Comparison of ENCODE assay signal across 8 mouse cellular contexts in genomic region chr11:106999949-107000513, GRCm38 (mm10). TPM values are rescaled to one million over a fixed set of nuclear protein-coding genes. Genes with fewer than 3 reads are reported as not detected.
DNase-seq lines count a peak whose midpoint lies in the region; ATAC-seq lines count a peak whose summit lies in the region.

No protein-coding gene starts in this region.

- WGBS in heart, embryonic 15.5 days = 82% methylated on average over 9 of the region's 9 CpGs
- WGBS in hindbrain, embryonic 16.5 days = 81% methylated on average over 9 of the region's 9 CpGs
- WGBS in midbrain, embryonic 15.5 days = 84% methylated on average over 9 of the region's 9 CpGs

- peak overlapping the region; percentile 82 for H3K4me3 ChIP-seq in heart, embryonic 15.5 days
- peak overlapping the region; percentile 58 for H3K4me3 ChIP-seq in brown adipose tissue, adult 24 weeks (ENCODE audit: insufficient read depth, low read depth, low read length)
- peak overlapping the region; percentile 41 for H3K4me3 ChIP-seq in hindbrain, embryonic 16.5 days (ENCODE audit: low read length)
- peak overlapping the region; percentile 99 for H3K4me3 ChIP-seq in midbrain, embryonic 15.5 days

- H3K4me2 ChIP-seq in heart, embryonic 15.5 days = peak overlapping the region; percentile 76
- H3K4me2 ChIP-seq in hindbrain, embryonic 16.5 days (ENCODE audit: low read length) = peak overlapping the region; percentile 71
- H3K4me2 ChIP-seq in midbrain, embryonic 15.5 days = peak overlapping the region; percentile 59

- no peaks in the 10 kb centered on the region for H3K9me3 ChIP-seq in heart, embryonic 15.5 days (replicated peaks)
- H3K9me3 ChIP-seq in hindbrain, embryonic 16.5 days (ENCODE audit: control insufficient read depth, low read length) = no peaks in the 10 kb centered on the region
- no peaks in the 10 kb centered on the region for H3K9me3 ChIP-seq in midbrain, embryonic 15.5 days

- DNase-seq in heart, adult 9 months (ENCODE audit: low spot score in 2 of 2) = no peak
- DNase-seq in layer of hippocampus, postnatal 14 days (ENCODE audit: low spot score in 2 of 2) = no peak
- no peak for DNase-seq in adrenal gland, postnatal 36 days
- DNase-seq in left cerebral cortex, adult 9 months (ENCODE audit: low spot score in 2 of 2) = no peak

- no peaks in the 10 kb centered on the region for H3K27me3 ChIP-seq in heart, embryonic 15.5 days
- H3K27me3 ChIP-seq in hindbrain, embryonic 16.5 days (replicated peaks; ENCODE audit: control insufficient read depth, insufficient read depth, low read length) = no peaks in the 10 kb centered on the region
- no peaks in the 10 kb centered on the region for H3K27me3 ChIP-seq in midbrain, embryonic 15.5 days (replicated peaks)

- peak overlapping the region; percentile 60 for H3K9ac ChIP-seq in heart, embryonic 15.5 days
- peak overlapping the region; percentile 66 for H3K9ac ChIP-seq in hindbrain, embryonic 16.5 days (ENCODE audit: low read depth, low read length)
- peak overlapping the region; percentile 66 for H3K9ac ChIP-seq in midbrain, embryonic 15.5 days

- H3K4me1 ChIP-seq in heart, embryonic 15.5 days (replicated peaks) = peaks cover 16% of the 10 kb centered on the region
- H3K4me1 ChIP-seq in brown adipose tissue, adult 24 weeks (ENCODE audit: control insufficient read depth, insufficient read depth, insufficient read length, low read length) = no peaks in the 10 kb centered on the region
- H3K4me1 ChIP-seq in hindbrain, embryonic 16.5 days (ENCODE audit: control insufficient read depth, insufficient read depth, low read depth, low read length) = no peaks in the 10 kb centered on the region
- H3K4me1 ChIP-seq in midbrain, embryonic 15.5 days = peaks cover 11% of the 10 kb centered on the region; the same call in 1 of the 2 replicates

- H3K27ac ChIP-seq in heart, embryonic 15.5 days = peak overlapping the region; percentile 85
- H3K27ac ChIP-seq in brown adipose tissue, adult 24 weeks (replicated peaks; ENCODE audit: low read depth, low read length) = no peak overlapping the region
- H3K27ac ChIP-seq in hindbrain, embryonic 16.5 days (ENCODE audit: low read depth, low read length) = peak overlapping the region; percentile 85
- H3K27ac ChIP-seq in midbrain, embryonic 15.5 days = peak overlapping the region; percentile 89

- ATAC-seq in heart, embryonic 15.5 days (replicated peaks; ENCODE audit: insufficient number of reproducible peaks, insufficient read depth, low FRiP score, low read depth) = no peak
- ATAC-seq in hindbrain, embryonic 16.5 days = no peak
- no peak for ATAC-seq in midbrain, embryonic 15.5 days (replicated peaks)

- H3K36me3 ChIP-seq in heart, embryonic 15.5 days = peaks cover 22% of the 10 kb centered on the region
- peaks cover 14% of the 10 kb centered on the region for H3K36me3 ChIP-seq in hindbrain, embryonic 16.5 days (ENCODE audit: control insufficient read depth, insufficient read depth, low read length)
- H3K36me3 ChIP-seq in midbrain, embryonic 15.5 days (replicated peaks) = 0 out of 2 replicates have a peak, but pooled peaks cover 11% of the 10 kb centered on the region

RNA-seq across cellular contexts. Expression of gene Kpna2, which starts 0.7 kb away (rescaled TPM):
- 231 and 256 TPM in 2 replicates for polyA plus RNA-seq in heart, embryonic 15.5 days (2015; fragmentation: Nextera tagmentation; extraction: Ambion mirVana)
- 11.1 and 13.8 TPM in 2 replicates for polyA plus RNA-seq in brown adipose tissue, adult 24 weeks (2012; ENCODE audit: insufficient read depth, insufficient read length, missing spikeins)
- polyA plus RNA-seq in hindbrain, embryonic 16.5 days (2015; fragmentation: Nextera tagmentation; extraction: Ambion mirVana) = 132 and 165 TPM in 2 replicates
- polyA plus RNA-seq in midbrain, embryonic 15.5 days (2015; fragmentation: Nextera tagmentation; extraction: Ambion mirVana) = 154 and 163 TPM in 2 replicates
- 10 to 100 TPM; 27.9 to 28.7 TPM for total RNA-seq in layer of hippocampus, postnatal 14 days (2021)
- 10 to 100 TPM; 40.8 to 43.6 TPM for total RNA-seq in adrenal gland, postnatal 36 days (2021)

RNA-seq across cellular contexts. Expression of gene 1810010H24Rik, which starts 25.4 kb away (rescaled TPM):
- polyA plus RNA-seq in heart, embryonic 15.5 days (2015; fragmentation: Nextera tagmentation; extraction: Ambion mirVana) = 3.1 and 3.2 TPM in 2 replicates
- 2.5 and 2.8 TPM in 2 replicates for polyA plus RNA-seq in brown adipose tissue, adult 24 weeks (2012; ENCODE audit: insufficient read depth, insufficient read length, missing spikeins)
- 4.7 and 5.1 TPM in 2 replicates for polyA plus RNA-seq in hindbrain, embryonic 16.5 days (2015; fragmentation: Nextera tagmentation; extraction: Ambion mirVana)
- polyA plus RNA-seq in midbrain, embryonic 15.5 days (2015; fragmentation: Nextera tagmentation; extraction: Ambion mirVana) = 6.9 and 7.3 TPM in 2 replicates
- 1 to 10 TPM; 4.2 to 5.2 TPM for total RNA-seq in layer of hippocampus, postnatal 14 days (2021)
- total RNA-seq in adrenal gland, postnatal 36 days (2021) = 1 to 10 TPM; 2.3 to 4.7 TPM

Comparison
In these comparisons a context has a peak if more than half of its experiments do, and no peak if none do; other contexts are left out.
1. H3K4me3 ChIP-seq: peak in every context shown above with its lines; median percentile 99 in midbrain, embryonic 15.5 days; 82 in heart, embryonic 15.5 days; 58 in brown adipose tissue, adult 24 weeks; 41 in hindbrain, embryonic 16.5 days.